Mouse (Mus musculus): ENCODE results near the gene Ubash3b. TPM values are rescaled to one million over a fixed set of nuclear protein-coding genes. Genes with fewer than 3 reads are reported as not detected.
A peak's percentile ranks its signal among the peaks of the same experiment; 100 is the strongest.

The Ubash3b gene
- polyA plus RNA-seq (2016; fragmentation: Nextera tagmentation; extraction: Ambion mirVana), result 8.1 and 10.1 TPM in 2 replicates

- H3K4me3 ChIP-seq, result no peak within 1 kb of the TSS
- H3K27ac ChIP-seq (replicated peaks), result 0 out of 2 replicates have a peak within 1 kb of the TSS, but pooled peaks have one; percentile 32
- WGBS, result 86% methylated on average over 6 of the region's 6 CpGs
- no peaks in the 10 kb centered on the region for H3K9me3 ChIP-seq
- no peaks in the 10 kb centered on the region for H3K36me3 ChIP-seq
- no peak for ATAC-seq (ENCODE audit: low FRiP score, low read depth)
- H3K9ac ChIP-seq (replicated peaks), result no peak within 1 kb of the TSS
- H3K27me3 ChIP-seq, result peaks cover 39% of the 10 kb centered on the region
- peaks cover 20% of the 10 kb centered on the region for H3K4me1 ChIP-seq
- no peak within 1 kb of the TSS for H3K4me2 ChIP-seq (replicated peaks)
Observed at GRCm38 (mm10) chr9:41161413-41161812, at the start of gene Ubash3b. Gene Ubash3b (minus strand): TSS chr9:41161697.

GRCm38 (mm10) chr9:41207130-41208104 lies 45.9 kb upstream of the Ubash3b start:
- peaks cover 7% of the 10 kb centered on the region for H3K4me1 ChIP-seq
- peak; percentile 93 for ATAC-seq (ENCODE audit: low FRiP score, low read depth)
- H3K4me3 ChIP-seq, result peak overlapping the region; percentile 32
- WGBS, result 9% methylated on average over 28 of the region's 28 CpGs
- no peaks in the 10 kb centered on the region for H3K36me3 ChIP-seq
- H3K9ac ChIP-seq (replicated peaks), result no peak overlapping the region; the same call in 1 of the 2 replicates
- H3K9me3 ChIP-seq, result no peaks in the 10 kb centered on the region
- peak overlapping the region; percentile 45 for H3K4me2 ChIP-seq (replicated peaks)
- no peaks in the 10 kb centered on the region for H3K27me3 ChIP-seq
- H3K27ac ChIP-seq (replicated peaks), result peak overlapping the region; percentile 83

- peak overlapping the region; percentile 83; the same call in 1 of the 2 replicates for H3K27ac ChIP-seq (replicated peaks)
- H3K4me2 ChIP-seq (replicated peaks), result no peak overlapping the region
- no peaks in the 10 kb centered on the region for H3K27me3 ChIP-seq
- no peak overlapping the region for H3K4me3 ChIP-seq
- ATAC-seq (ENCODE audit: low FRiP score, low read depth), result no peak
- H3K4me1 ChIP-seq, result peaks cover under 1% of the 10 kb centered on the region; the same call in 1 of the 2 replicates
- no peaks in the 10 kb centered on the region for H3K36me3 ChIP-seq
- no peaks in the 10 kb centered on the region for H3K9me3 ChIP-seq
- WGBS, result 87% methylated on average over 12 of the region's 12 CpGs
- H3K9ac ChIP-seq (replicated peaks), result no peak overlapping the region
Observed at GRCm38 (mm10) chr9:41206717-41207116, 45.2 kb upstream of the Ubash3b start.

GRCm38 (mm10) chr9:41205267-41205666 lies 43.8 kb upstream of the Ubash3b start:
- Histone ChIP-seq H3K9ac (replicated peaks) (no peak overlapping the region), H3K27me3 (no peaks in the 10 kb centered on the region), H3K4me3 (no peak overlapping the region), H3K4me2 (replicated peaks) (no peak overlapping the region), H3K27ac (replicated peaks) (no peak overlapping the region), H3K9me3 (no peaks in the 10 kb centered on the region), H3K4me1 (no peaks in the 10 kb centered on the region), H3K36me3 (no peaks in the 10 kb centered on the region)
- ATAC-seq (ENCODE audit: low FRiP score, low read depth), result no peak
- WGBS, result 57% methylated on average over 3 of the region's 3 CpGs

- H3K27me3 ChIP-seq, result no peaks in the 10 kb centered on the region
- no peak overlapping the region for H3K4me3 ChIP-seq
- no peaks in the 10 kb centered on the region for H3K4me1 ChIP-seq
- no peaks in the 10 kb centered on the region for H3K9me3 ChIP-seq
- H3K9ac ChIP-seq (replicated peaks), result no peak overlapping the region
- 89% methylated on average over 22 of the region's 22 CpGs for WGBS
- H3K27ac ChIP-seq (replicated peaks), result no peak overlapping the region
- no peak overlapping the region for H3K4me2 ChIP-seq (replicated peaks)
- no peak for ATAC-seq (ENCODE audit: low FRiP score, low read depth)
- no peaks in the 10 kb centered on the region for H3K36me3 ChIP-seq
Observed at GRCm38 (mm10) chr9:41199456-41200252, 38.2 kb upstream of the Ubash3b start.

- WGBS, result 77% methylated on average over 12 of the region's 12 CpGs
- Histone ChIP-seq H3K27me3 (no peaks in the 10 kb centered on the region), H3K9me3 (no peaks in the 10 kb centered on the region), H3K4me3 (no peak overlapping the region), H3K27ac (replicated peaks) (no peak overlapping the region), H3K36me3 (no peaks in the 10 kb centered on the region), H3K4me2 (replicated peaks) (no peak overlapping the region), H3K4me1 (no peaks in the 10 kb centered on the region), H3K9ac (replicated peaks) (no peak overlapping the region)
- no peak for ATAC-seq (ENCODE audit: low FRiP score, low read depth)
Observed at GRCm38 (mm10) chr9:41198501-41199265, 37.2 kb upstream of the Ubash3b start.

- 89% methylated on average over 10 of the region's 10 CpGs for WGBS
- Histone ChIP-seq H3K27me3 (no peaks in the 10 kb centered on the region), H3K36me3 (no peaks in the 10 kb centered on the region), H3K27ac (replicated peaks) (no peak overlapping the region), H3K4me1 (0 out of 2 replicates have a peak, but pooled peaks cover 1% of the 10 kb centered on the region), H3K4me2 (replicated peaks) (no peak overlapping the region), H3K9me3 (no peaks in the 10 kb centered on the region), H3K4me3 (no peak overlapping the region), H3K9ac (replicated peaks) (no peak overlapping the region)
- no peak for ATAC-seq (ENCODE audit: low FRiP score, low read depth)
Observed at GRCm38 (mm10) chr9:41195742-41196311, 34.3 kb upstream of the Ubash3b start.

- no peak overlapping the region for H3K27ac ChIP-seq (replicated peaks)
- H3K9ac ChIP-seq (replicated peaks), result no peak overlapping the region; the same call in 1 of the 2 replicates
- ATAC-seq (ENCODE audit: low FRiP score, low read depth), result no peak
- H3K4me2 ChIP-seq (replicated peaks), result no peak overlapping the region
- H3K27me3 ChIP-seq, result no peaks in the 10 kb centered on the region; the same call in 1 of the 2 replicates
- H3K36me3 ChIP-seq, result no peaks in the 10 kb centered on the region
- WGBS, result 72% methylated on average over 9 of the region's 9 CpGs
- no peak overlapping the region for H3K4me3 ChIP-seq
- peaks cover 3% of the 10 kb centered on the region; the same call in 1 of the 2 replicates for H3K4me1 ChIP-seq
- H3K9me3 ChIP-seq, result no peaks in the 10 kb centered on the region
Observed at GRCm38 (mm10) chr9:41191651-41192210, 30.2 kb upstream of the Ubash3b start.

GRCm38 (mm10) chr9:41190745-41191482 lies 29.4 kb upstream of the Ubash3b start:
- peaks cover 3% of the 10 kb centered on the region; the same call in 1 of the 2 replicates for H3K4me1 ChIP-seq
- no peaks in the 10 kb centered on the region for H3K9me3 ChIP-seq
- no peaks in the 10 kb centered on the region for H3K36me3 ChIP-seq
- no peaks in the 10 kb centered on the region; the same call in 1 of the 2 replicates for H3K27me3 ChIP-seq
- no peak overlapping the region for H3K4me2 ChIP-seq (replicated peaks)
- ATAC-seq (ENCODE audit: low FRiP score, low read depth), result peak; percentile 52; the same call in 1 of the 2 replicates
- no peak overlapping the region for H3K27ac ChIP-seq (replicated peaks)
- H3K4me3 ChIP-seq, result no peak overlapping the region
- H3K9ac ChIP-seq (replicated peaks), result no peak overlapping the region; the same call in 1 of the 2 replicates
- WGBS, result 22% methylated on average over 9 of the region's 9 CpGs

GRCm38 (mm10) chr9:41187939-41188338 lies 26.4 kb upstream of the Ubash3b start:
- no peak overlapping the region for H3K4me2 ChIP-seq (replicated peaks)
- H3K36me3 ChIP-seq, result no peaks in the 10 kb centered on the region
- H3K9ac ChIP-seq (replicated peaks), result no peak overlapping the region
- H3K4me3 ChIP-seq, result no peak overlapping the region
- H3K9me3 ChIP-seq, result no peaks in the 10 kb centered on the region
- H3K4me1 ChIP-seq, result peaks cover 7% of the 10 kb centered on the region; the same call in 1 of the 2 replicates
- H3K27me3 ChIP-seq, result no peaks in the 10 kb centered on the region; the same call in 1 of the 2 replicates
- 87% methylated on average over 4 of the region's 4 CpGs for WGBS
- no peak for ATAC-seq (ENCODE audit: low FRiP score, low read depth)
- no peak overlapping the region for H3K27ac ChIP-seq (replicated peaks)

Data from midbrain, embryonic 12.5 days (tissue).